In genomic region chr8:61321780-61322179, GRCm38 (mm10) we compare ENCODE assay signal across 14 mouse cellular contexts.
"Had no signal": no experiment of that assay in that cellular context is flagged by ENCODE, and none has a peak within 500 bp of the region (broad histone marks: within the 10 kb centered on the region; RNA-seq: fewer than 3 reads in every experiment).

No protein-coding gene starts in this region.

- H3K4me3 ChIP-seq: intestine, embryonic 15.5 days; layer of hippocampus, adult 2 months; liver, embryonic 15.5 days; midbrain, embryonic 12.5 days; stomach, embryonic 15.5 days had no signal

- H3K4me1 ChIP-seq: intestine, embryonic 15.5 days; liver, embryonic 15.5 days; stomach, embryonic 15.5 days had no signal

- H3K27me3 ChIP-seq: intestine, embryonic 15.5 days; liver, embryonic 15.5 days; midbrain, embryonic 12.5 days; stomach, embryonic 15.5 days had no signal

- H3K9ac ChIP-seq: intestine, embryonic 15.5 days; liver, embryonic 15.5 days; lung, embryonic 14.5 days; midbrain, embryonic 12.5 days; stomach, embryonic 15.5 days had no signal

- ATAC-seq: intestine, embryonic 15.5 days had no signal

- H3K36me3 ChIP-seq: intestine, embryonic 15.5 days; liver, embryonic 15.5 days; midbrain, embryonic 12.5 days; stomach, embryonic 15.5 days had no signal

- H3K9me3 ChIP-seq: intestine, embryonic 15.5 days; liver, embryonic 15.5 days; midbrain, embryonic 12.5 days; stomach, embryonic 15.5 days had no signal

- H3K4me2 ChIP-seq: intestine, embryonic 15.5 days; liver, embryonic 11.5 days; liver, embryonic 15.5 days; lung, embryonic 14.5 days; midbrain, embryonic 12.5 days; stomach, embryonic 15.5 days had no signal

- H3K27ac ChIP-seq: intestine, embryonic 15.5 days; layer of hippocampus, adult 2 months; liver, embryonic 15.5 days; midbrain, embryonic 12.5 days; stomach, embryonic 15.5 days had no signal

- DNase-seq: kidney, adult 8-10 months; kidney, postnatal 4 days; left cerebral cortex, postnatal 4 days; lung, embryonic 14.5 days; lung, postnatal 10 days; lung, postnatal 4 days; right cerebral cortex, postnatal 14 days; thymus, postnatal 36 days had no signal
